Mouse (Mus musculus) liver, embryonic 11.5 days (tissue): Measurements from ENCODE around the gene Gdf15. TPM values are rescaled to one million over a fixed set of nuclear protein-coding genes. Genes with fewer than 3 reads are reported as not detected.

Experiments
- ATAC-seq: fragments of 200-750 bp; cut with Nextera tagmentation; replicated peaks from 2 replicates; pipeline ENCODE4 v1.8.0; 2017; ENCODE audit warnings: moderate number of reproducible peaks, mild to moderate bottlenecking, moderate TSS enrichment, moderate library complexity; ENCODE audit not compliant: low FRiP score
- DNase-seq: peaks from one replicate; pipeline ENCODE4 v3.0.0-alpha.2; 2017; ENCODE audit warnings: low spot score
- H3K27ac ChIP-seq: fragments of 300-500 bp; sonication (generic); 2 replicates; pipeline ENCODE4 v1.5.1; 2014; ENCODE audit warnings: mild to moderate bottlenecking, low read depth, low read length, control low read depth
- H3K27me3 ChIP-seq: fragments of 300-500 bp; sonication (generic); replicated peaks from 2 replicates; pipeline ENCODE4 v1.6.1; 2014; ENCODE audit warnings: low read length, mixed read lengths; ENCODE audit not compliant: control insufficient read depth, insufficient read depth
- H3K36me3 ChIP-seq: fragments of 300-500 bp; sonication (generic); 2 replicates; pipeline ENCODE4 v1.6.1; 2014; ENCODE audit warnings: mild to moderate bottlenecking, low read length, moderate library complexity, mixed read lengths; ENCODE audit not compliant: control insufficient read depth, insufficient read depth
- H3K4me1 ChIP-seq: fragments of 300-500 bp; sonication (generic); replicated peaks from 2 replicates; pipeline ENCODE4 v1.6.1; 2014; ENCODE audit warnings: low read length, mixed read lengths; ENCODE audit not compliant: control insufficient read depth, insufficient read depth
- H3K4me2 ChIP-seq: fragments of 300-500 bp; sonication (generic); 2 replicates; pipeline ENCODE4 v1.6.1; 2014; ENCODE audit warnings: mild to moderate bottlenecking, control low read depth, moderate library complexity
- H3K4me3 ChIP-seq: fragments of 300-500 bp; sonication (generic); 2 replicates; pipeline ENCODE4 v1.5.1; 2014; ENCODE audit warnings: low read depth, low read length, control low read depth
- H3K9ac ChIP-seq: fragments of 300-500 bp; sonication (generic); 2 replicates; pipeline ENCODE4 v1.6.1; 2014; ENCODE audit warnings: low read depth, low read length, control low read depth
- H3K9me3 ChIP-seq: fragments of 300-500 bp; sonication (generic); 2 replicates; pipeline ENCODE4 v1.6.1; 2016; ENCODE audit warnings: low read length, inconsistent platforms, mixed read lengths; ENCODE audit not compliant: control insufficient read depth
- WGBS: fragments of 180-500 bp; shearing (Covaris S2); extraction: QIAGEN DNeasy Blood & Tissue Kit; methylation state at CpG from one replicate; pipeline ENCODE4 v1.1.7; 2014; 5-methylcytosine and 5-hydroxymethylcytosine counted together
- polyA plus RNA-seq: library from polyadenylated mRNA; unstranded; fragments of >200 nt; fragmentation: Nextera tagmentation; extraction: Ambion mirVana; gene quantifications from 2 replicates; pipeline ENCODE4 v1.2.1, GENCODE M21; 2014

The Gdf15 gene
- polyA plus RNA-seq, 1 experiment from 2014 or later, result 4.2 TPM

DNA sequence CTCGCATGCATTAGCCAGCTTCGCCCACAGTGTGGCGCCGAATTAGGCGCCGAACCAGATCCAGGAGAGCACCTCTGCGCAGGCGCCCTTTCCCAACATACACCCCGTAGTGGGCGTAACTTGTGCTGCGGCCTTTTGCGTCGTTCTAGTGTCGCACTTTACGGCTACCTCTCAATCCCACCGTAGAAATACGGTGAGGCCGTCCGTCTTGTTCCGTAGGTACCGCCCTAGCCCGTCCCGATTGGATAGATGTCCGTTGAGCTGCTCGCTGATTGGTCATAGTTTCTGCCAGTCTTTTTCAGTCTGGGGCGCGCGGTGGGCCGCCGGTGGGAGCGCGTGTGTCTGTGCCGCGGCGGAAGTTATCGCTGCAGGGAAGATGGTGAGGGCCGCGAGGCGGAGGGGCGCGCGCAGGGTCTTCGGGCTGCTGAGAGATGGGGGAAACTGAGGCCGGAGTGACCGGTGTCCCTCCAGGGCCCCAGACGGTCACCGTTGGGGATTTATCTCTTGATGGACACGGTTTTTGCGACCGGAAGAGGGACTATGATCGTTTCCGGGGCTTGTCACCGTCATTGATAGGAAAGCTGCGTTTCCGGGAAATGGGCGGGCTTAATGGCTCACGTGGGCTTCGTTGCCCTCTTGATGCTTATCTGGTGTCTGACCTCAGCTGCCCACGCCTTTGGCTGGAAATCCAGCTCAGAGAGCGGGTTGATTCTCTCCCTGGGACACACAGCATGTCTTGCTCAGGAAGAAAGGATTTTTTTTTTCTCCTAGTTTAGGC, 41.0 kb upstream of the Gdf15 start, which contains the start of gene Lsm4:
Lsm4 (plus strand) TSS at position 170 of the 778 bp plus-strand sequence.
- peak; percentile 99 for DNase-seq
- H3K27me3 ChIP-seq, result no peaks in the 10 kb centered on the region
- WGBS, result under 1% methylated on average over 60 of the region's 60 CpGs
- H3K36me3 ChIP-seq, result peaks cover 10% of the 10 kb centered on the region
- peaks cover 35% of the 10 kb centered on the region for H3K4me1 ChIP-seq
- H3K9me3 ChIP-seq, result no peaks in the 10 kb centered on the region
- peak within 1 kb of the TSS; percentile 89 for H3K4me2 ChIP-seq
- H3K27ac ChIP-seq, result peak within 1 kb of the TSS; percentile 94
- H3K9ac ChIP-seq, result peak within 1 kb of the TSS; percentile 84
- peak within 1 kb of the TSS; percentile 74 for H3K4me3 ChIP-seq
- ATAC-seq, result peak; percentile 96

GRCm38 (mm10) chr8:70672325-70673078, 40.2 kb upstream of the Gdf15 start:
- Histone ChIP-seq H3K27me3 (no peaks in the 10 kb centered on the region), H3K4me1 (peaks cover 31% of the 10 kb centered on the region), H3K4me2 (peak overlapping the region; percentile 89), H3K9me3 (no peaks in the 10 kb centered on the region), H3K27ac (peak overlapping the region; percentile 94), H3K9ac (peak overlapping the region; percentile 74), H3K36me3 (peaks cover 3% of the 10 kb centered on the region; the same call in 1 of the 2 replicates), H3K4me3 (peak overlapping the region; percentile 74)
- DNase-seq (no peak), ATAC-seq (peak; percentile 2; the same call in 1 of the 2 replicates)
- 34% methylated on average over 19 of the region's 19 CpGs for WGBS

DNA sequence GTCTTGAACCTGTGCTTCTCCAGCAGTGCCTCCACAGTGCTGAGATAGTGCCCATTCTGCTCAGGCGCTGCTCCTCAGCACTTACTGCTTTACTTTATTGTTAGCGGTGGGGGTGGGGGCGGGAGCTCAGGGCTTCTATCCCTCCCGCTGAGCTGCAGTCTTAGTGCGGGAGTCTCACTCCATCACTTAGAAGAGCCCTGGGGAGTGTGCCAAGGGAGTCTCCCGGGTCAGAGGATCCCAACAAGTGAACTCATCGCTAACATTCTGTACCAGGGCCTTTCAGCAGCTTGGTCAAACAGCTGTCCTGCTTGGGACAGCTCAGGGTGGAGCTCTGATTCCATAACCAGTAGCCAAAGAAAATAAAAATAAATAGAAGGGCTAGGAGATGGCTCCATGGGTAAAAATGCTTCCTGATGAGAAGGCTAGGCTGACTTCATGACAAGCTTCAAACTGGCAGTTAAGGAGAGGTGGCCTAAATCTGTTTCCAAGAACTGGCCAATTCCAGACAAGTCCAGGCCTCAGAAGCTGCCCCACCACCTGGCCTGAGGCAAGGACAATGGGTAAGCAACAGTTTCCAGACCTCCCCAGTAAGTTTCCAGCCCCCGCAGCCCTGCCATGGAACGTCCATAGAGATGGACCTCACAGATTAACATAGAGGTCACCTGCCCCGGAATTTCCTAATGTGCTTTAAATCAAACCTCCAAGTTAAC, 39.5 kb upstream of the Gdf15 start:
- peaks cover 28% of the 10 kb centered on the region for H3K4me1 ChIP-seq
- peak overlapping the region; percentile 74; the same call in 1 of the 2 replicates for H3K9ac ChIP-seq
- H3K4me2 ChIP-seq, result no peak overlapping the region
- no peak overlapping the region for H3K27ac ChIP-seq
- H3K36me3 ChIP-seq, result 0 out of 2 replicates have a peak, but pooled peaks cover 3% of the 10 kb centered on the region
- no peak for DNase-seq
- H3K4me3 ChIP-seq, result no peak overlapping the region
- 80% methylated on average over 10 of the region's 10 CpGs for WGBS
- H3K9me3 ChIP-seq, result no peaks in the 10 kb centered on the region
- no peaks in the 10 kb centered on the region for H3K27me3 ChIP-seq
- no peak for ATAC-seq

GRCm38 (mm10) chr8:70667071-70667470, 34.8 kb upstream of the Gdf15 start:
- Histone ChIP-seq H3K9ac (no peak overlapping the region), H3K4me2 (no peak overlapping the region), H3K36me3 (no peaks in the 10 kb centered on the region), H3K4me1 (peaks cover 5% of the 10 kb centered on the region; the same call in 1 of the 2 replicates), H3K4me3 (no peak overlapping the region), H3K27me3 (no peaks in the 10 kb centered on the region), H3K9me3 (no peaks in the 10 kb centered on the region), H3K27ac (no peak overlapping the region)
- 63% methylated on average over 5 of the region's 5 CpGs for WGBS
- DNase-seq, result no peak
- no peak; the same call in 1 of the 2 replicates for ATAC-seq

- H3K4me3 ChIP-seq, result no peak overlapping the region
- peaks cover 13% of the 10 kb centered on the region for H3K4me1 ChIP-seq
- H3K9ac ChIP-seq, result 0 out of 2 replicates have a peak overlapping the region, but pooled peaks have one; percentile 1
- DNase-seq, result no peak
- H3K27ac ChIP-seq, result no peak overlapping the region
- WGBS, result 56% methylated on average over 2 of the region's 2 CpGs
- ATAC-seq, result no peak; the same call in 1 of the 2 replicates
- no peaks in the 10 kb centered on the region for H3K9me3 ChIP-seq
- no peak overlapping the region for H3K4me2 ChIP-seq
- no peaks in the 10 kb centered on the region for H3K36me3 ChIP-seq
- H3K27me3 ChIP-seq, result no peaks in the 10 kb centered on the region
Observed at GRCm38 (mm10) chr8:70665599-70665998, 33.3 kb upstream of the Gdf15 start.

- Histone ChIP-seq H3K36me3 (no peaks in the 10 kb centered on the region), H3K9ac (no peak overlapping the region), H3K4me2 (no peak overlapping the region), H3K4me3 (no peak overlapping the region), H3K9me3 (no peaks in the 10 kb centered on the region), H3K4me1 (peaks cover 20% of the 10 kb centered on the region), H3K27ac (no peak overlapping the region), H3K27me3 (no peaks in the 10 kb centered on the region)
- DNase-seq (no peak), ATAC-seq (no peak)
- WGBS, result 79% methylated on average over 3 of the region's 3 CpGs
Observed at GRCm38 (mm10) chr8:70664631-70665030, 32.4 kb upstream of the Gdf15 start.

DNA sequence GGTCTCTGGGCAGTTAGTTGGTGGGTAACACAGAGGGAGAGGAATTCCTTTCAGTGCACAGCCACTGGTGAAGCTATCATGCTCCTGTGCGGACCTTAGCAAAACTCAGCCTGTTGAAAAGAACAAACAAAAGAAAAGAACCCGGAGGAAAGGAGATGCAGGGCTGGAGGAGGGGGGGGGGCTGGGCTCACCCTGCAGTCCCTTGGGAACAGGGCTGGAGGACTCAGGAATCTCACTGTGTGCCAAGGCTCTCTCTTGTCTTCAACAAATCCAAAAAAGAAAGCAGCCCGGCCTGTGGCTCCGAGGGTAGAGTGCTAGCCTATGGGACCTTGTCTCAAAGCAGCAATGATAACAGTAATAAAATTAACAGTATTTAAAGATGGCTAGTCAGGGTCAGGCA, 31.4 kb upstream of the Gdf15 start:
- Histone ChIP-seq H3K4me3 (no peak overlapping the region), H3K4me2 (no peak overlapping the region), H3K27ac (no peak overlapping the region), H3K9me3 (no peaks in the 10 kb centered on the region), H3K4me1 (peaks cover 23% of the 10 kb centered on the region), H3K27me3 (no peaks in the 10 kb centered on the region), H3K9ac (no peak overlapping the region), H3K36me3 (no peaks in the 10 kb centered on the region)
- ATAC-seq, result no peak
- no peak for DNase-seq
- WGBS, result 70% methylated on average over 4 of the region's 4 CpGs

- WGBS, result 4% methylated on average over 14 of the region's 14 CpGs
- H3K27me3 ChIP-seq, result no peaks in the 10 kb centered on the region
- peak within 1 kb of the TSS; percentile 71 for H3K9ac ChIP-seq
- peak within 1 kb of the TSS; percentile 99 for H3K4me2 ChIP-seq
- H3K36me3 ChIP-seq, result no peaks in the 10 kb centered on the region
- H3K27ac ChIP-seq, result peak within 1 kb of the TSS; percentile 67
- H3K4me1 ChIP-seq, result peaks cover 23% of the 10 kb centered on the region
- DNase-seq (no peak), ATAC-seq (peak; percentile 53)
- H3K4me3 ChIP-seq, result peak within 1 kb of the TSS; percentile 83
- H3K9me3 ChIP-seq, result no peaks in the 10 kb centered on the region
Observed at GRCm38 (mm10) chr8:70660273-70660725, 28.0 kb upstream of the Gdf15 start, which contains the start of gene Pgpep1. TSS of gene Pgpep1 (minus strand) at chr8:70660388.
